14 mouse cellular contexts compared by ENCODE assay signal in the genomic region with DNA sequence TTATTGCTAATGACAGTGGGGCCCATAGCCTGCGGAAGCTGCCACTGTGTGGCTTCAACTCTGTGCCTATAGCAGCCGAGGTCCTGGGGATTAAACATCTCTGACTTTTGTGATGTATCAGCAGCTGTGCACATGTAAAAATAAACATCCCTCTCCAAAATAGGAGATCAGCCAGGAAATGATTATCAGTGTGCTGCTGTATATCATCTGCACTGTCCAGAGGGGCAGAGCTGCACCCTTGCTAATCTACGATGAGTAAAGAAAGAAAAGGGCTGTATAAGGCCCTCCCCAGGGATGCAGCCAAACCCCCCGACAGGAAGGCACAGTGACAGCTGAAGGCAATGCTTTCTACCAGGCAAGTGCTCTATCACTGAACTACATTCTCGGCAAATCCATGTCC. TPM values are rescaled to one million over a fixed set of nuclear protein-coding genes. Genes with fewer than 3 reads are reported as not detected.
DNase-seq lines count a peak whose midpoint lies in the region; ATAC-seq and TF ChIP-seq lines count a peak whose summit lies in the region.
"Had no signal": no experiment of that assay in that cellular context is flagged by ENCODE, and none has a peak within 500 bp of the region (broad histone marks: within the 10 kb centered on the region; RNA-seq: fewer than 3 reads in every experiment).

No protein-coding gene starts in this region.

- H3K4me1 ChIP-seq in heart, embryonic 13.5 days: peaks cover 32% of the 10 kb centered on the region
- peaks cover under 1% of the 10 kb centered on the region; the same call in 1 of the 2 replicates for H3K4me1 ChIP-seq in heart, adult 2 months (ENCODE audit: control insufficient read depth, insufficient read depth, low read length)
- H3K4me1 ChIP-seq in limb, embryonic 13.5 days: no peaks in the 10 kb centered on the region
- H3K4me1 ChIP-seq in limb, embryonic 10.5 days: peaks cover 4% of the 10 kb centered on the region; the same call in 1 of the 2 replicates
- no peaks in the 10 kb centered on the region for H3K4me1 ChIP-seq in limb, embryonic 14.5 days (ENCODE audit: control insufficient read depth, insufficient read depth, low read length)
- H3K4me1 ChIP-seq in liver, embryonic 15.5 days (replicated peaks): no peaks in the 10 kb centered on the region
- H3K4me1 ChIP-seq: limb, embryonic 15.5 days; midbrain, embryonic 12.5 days had no signal

- no peak for TF ChIP-seq CTCF in heart, adult 2 months (IDR thresholded peaks at IDR 0.05)

- H3K27me3 ChIP-seq in heart, embryonic 13.5 days (replicated peaks): 0 out of 2 replicates have a peak, but pooled peaks cover 2% of the 10 kb centered on the region
- H3K27me3 ChIP-seq in heart, adult 2 months (ENCODE audit: control insufficient read depth, insufficient read depth, low read length): no peaks in the 10 kb centered on the region
- H3K27me3 ChIP-seq in limb, embryonic 13.5 days: no peaks in the 10 kb centered on the region; the same call in 1 of the 2 replicates
- no peaks in the 10 kb centered on the region for H3K27me3 ChIP-seq in limb, embryonic 10.5 days (ENCODE audit: low read depth, poor library complexity, severe bottlenecking)
- H3K27me3 ChIP-seq in limb, embryonic 14.5 days (ENCODE audit: control insufficient read depth, insufficient read depth, low read length): no peaks in the 10 kb centered on the region
- no peaks in the 10 kb centered on the region for H3K27me3 ChIP-seq in liver, embryonic 15.5 days
- H3K27me3 ChIP-seq: limb, embryonic 15.5 days; midbrain, embryonic 12.5 days had no signal

- no peak for ATAC-seq in heart, embryonic 13.5 days (ENCODE audit: extremely low read depth, insufficient number of reproducible peaks, low FRiP score, low TSS enrichment)
- 0 out of 2 replicates have a peak, but pooled peaks have one; percentile 57 for ATAC-seq in limb, embryonic 13.5 days (ENCODE audit: low FRiP score, low read depth)
- peak; percentile 34; the same call in 1 of the 2 replicates for ATAC-seq in limb, embryonic 14.5 days (ENCODE audit: low FRiP score, low read depth)
- peak; percentile 73 for ATAC-seq in liver, embryonic 15.5 days (ENCODE audit: insufficient read depth)
- ATAC-seq: activated CD4-positive, CD25-positive, alpha-beta regulatory T cell, adult 4 months; CD4-positive, CD25-positive, alpha-beta regulatory T cell, adult 4 months; forebrain, embryonic 16.5 days; inflammation-experienced regulatory T-cells, adult 6 months had no signal

- TF ChIP-seq EP300 in heart, adult 2 months (IDR thresholded peaks at IDR 0.05; ENCODE audit: insufficient read depth, low read depth, low read length): no peak

- TF ChIP-seq POLR2A in heart, adult 2 months (IDR thresholded peaks at IDR 0.05; ENCODE audit: insufficient read depth, low read depth, low read length): no peak
- TF ChIP-seq POLR2A in limb, embryonic 14.5 days (IDR thresholded peaks at IDR 0.05; ENCODE audit: borderline replicate concordance, extremely low read depth, insufficient read depth, insufficient read length): no peak

- DNase-seq in heart, adult 2 months: no peak
- DNase-seq in limb, embryonic 10.5 days (ENCODE audit: low spot score): no peak
- no peak for DNase-seq in limb, embryonic 14.5 days (ENCODE audit: low spot score)
- DNase-seq in c-Kit-positive CD71-positive TER-119-positive erythroid progenitor cells, embryonic 14.5 days (ENCODE audit: low spot score): no peak
- no peak for DNase-seq in layer of hippocampus, adult 9-11 months

- H3K27ac ChIP-seq in heart, embryonic 13.5 days (replicated peaks): peak overlapping the region; percentile 41; the same call in 1 of the 2 replicates
- no peak overlapping the region for H3K27ac ChIP-seq in heart, adult 2 months
- H3K27ac ChIP-seq in limb, embryonic 13.5 days: no peak overlapping the region
- H3K27ac ChIP-seq in limb, embryonic 10.5 days: no peak overlapping the region
- no peak overlapping the region for H3K27ac ChIP-seq in limb, embryonic 14.5 days (replicated peaks; ENCODE audit: low read depth, low read length)
- H3K27ac ChIP-seq in liver, embryonic 15.5 days (replicated peaks): no peak overlapping the region
- H3K27ac ChIP-seq: limb, embryonic 15.5 days; midbrain, embryonic 12.5 days had no signal

- no peaks in the 10 kb centered on the region for H3K36me3 ChIP-seq in heart, embryonic 13.5 days
- H3K36me3 ChIP-seq in heart, adult 2 months (ENCODE audit: control insufficient read depth, insufficient read depth, low read length): no peaks in the 10 kb centered on the region
- no peaks in the 10 kb centered on the region for H3K36me3 ChIP-seq in limb, embryonic 13.5 days
- H3K36me3 ChIP-seq in limb, embryonic 10.5 days: no peaks in the 10 kb centered on the region
- no peaks in the 10 kb centered on the region for H3K36me3 ChIP-seq in limb, embryonic 14.5 days (ENCODE audit: control insufficient read depth, insufficient read depth, low read length)
- no peaks in the 10 kb centered on the region for H3K36me3 ChIP-seq in liver, embryonic 15.5 days (replicated peaks)
- H3K36me3 ChIP-seq: limb, embryonic 15.5 days; midbrain, embryonic 12.5 days had no signal

- 18% methylated on average over 5 of the region's 5 CpGs for WGBS in heart, embryonic 13.5 days
- WGBS in heart, adult 2 months: 25% methylated on average over 5 of the region's 5 CpGs
- WGBS in limb, embryonic 13.5 days: 30% methylated on average over 5 of the region's 5 CpGs
- 47% methylated on average over 5 of the region's 5 CpGs for WGBS in limb, embryonic 10.5 days
- 34% methylated on average over 5 of the region's 5 CpGs for WGBS in limb, embryonic 14.5 days
- WGBS in liver, embryonic 15.5 days (ENCODE audit: insufficient replicate concordance): 32% methylated on average over 5 of the region's 5 CpGs

- H3K9me3 ChIP-seq in heart, embryonic 13.5 days: no peaks in the 10 kb centered on the region
- H3K9me3 ChIP-seq in limb, embryonic 13.5 days: no peaks in the 10 kb centered on the region
- no peaks in the 10 kb centered on the region for H3K9me3 ChIP-seq in limb, embryonic 10.5 days (replicated peaks)
- no peaks in the 10 kb centered on the region for H3K9me3 ChIP-seq in limb, embryonic 14.5 days (ENCODE audit: control insufficient read depth, low read length)
- H3K9me3 ChIP-seq in liver, embryonic 15.5 days (replicated peaks): no peaks in the 10 kb centered on the region
- H3K9me3 ChIP-seq: limb, embryonic 15.5 days; midbrain, embryonic 12.5 days had no signal

- no peaks in the 10 kb centered on the region for H3K79me2 ChIP-seq in heart, adult 2 months (replicated peaks; ENCODE audit: control insufficient read depth, insufficient read depth, low read length)

- H3K4me3 ChIP-seq in heart, embryonic 13.5 days: no peak overlapping the region
- H3K4me3 ChIP-seq in heart, adult 2 months: no peak overlapping the region
- no peak overlapping the region for H3K4me3 ChIP-seq in limb, embryonic 13.5 days
- H3K4me3 ChIP-seq in limb, embryonic 10.5 days: no peak overlapping the region
- no peak overlapping the region for H3K4me3 ChIP-seq in limb, embryonic 14.5 days (replicated peaks; ENCODE audit: low read length)
- H3K4me3 ChIP-seq in liver, embryonic 15.5 days (replicated peaks): no peak overlapping the region
- H3K4me3 ChIP-seq: limb, embryonic 15.5 days; midbrain, embryonic 12.5 days had no signal

- H3K9ac ChIP-seq in heart, embryonic 13.5 days: no peak overlapping the region; the same call in 1 of the 2 replicates
- H3K9ac ChIP-seq in heart, adult 2 months (ENCODE audit: low read depth, low read length): no peak overlapping the region
- no peak overlapping the region for H3K9ac ChIP-seq in limb, embryonic 13.5 days
- no peak overlapping the region for H3K9ac ChIP-seq in limb, embryonic 14.5 days (ENCODE audit: low read depth, low read length, severe bottlenecking)
- H3K9ac ChIP-seq in liver, embryonic 15.5 days: no peak overlapping the region
- H3K9ac ChIP-seq: limb, embryonic 15.5 days; midbrain, embryonic 12.5 days had no signal

- intact Hi-C loops in heart, adult 2 months (cut with DNase I): no loop called here

- H3K4me2 ChIP-seq in heart, embryonic 13.5 days: peak overlapping the region; percentile 33
- H3K4me2 ChIP-seq in limb, embryonic 13.5 days (replicated peaks): no peak overlapping the region
- H3K4me2 ChIP-seq in limb, embryonic 14.5 days (replicated peaks; ENCODE audit: low read depth, low read length, severe bottlenecking): no peak overlapping the region
- no peak overlapping the region for H3K4me2 ChIP-seq in liver, embryonic 15.5 days
- H3K4me2 ChIP-seq: limb, embryonic 15.5 days; midbrain, embryonic 12.5 days had no signal

RNA-seq across cellular contexts. Expression of gene Gatm, which starts 34.8 kb away (rescaled TPM):
- polyA plus RNA-seq in heart, embryonic 13.5 days (2015; fragmentation: Nextera tagmentation; extraction: Ambion mirVana): 19.3 and 21.9 TPM in 2 replicates
- total RNA-seq in heart, adult 2 months (2021): 1 to 10 TPM; 3.1 to 3.3 TPM
- polyA plus RNA-seq in heart, adult 2 months (2012; rRNA removed): 4.4 and 4.7 TPM in 2 replicates
- polyA plus RNA-seq in limb, embryonic 13.5 days (2015; fragmentation: Nextera tagmentation; extraction: Ambion mirVana): 35.1 and 38.7 TPM in 2 replicates
- polyA plus RNA-seq in limb, embryonic 10.5 days (2016; fragmentation: Nextera tagmentation; extraction: Ambion mirVana): 4.6 and 5.2 TPM in 2 replicates
- polyA plus RNA-seq in limb, embryonic 14.5 days (2012; rRNA removed): 29.4 and 35.6 TPM in 2 replicates
- 40.1 and 54.5 TPM in 2 replicates for polyA plus RNA-seq in limb, embryonic 14.5 days (2014; fragmentation: Nextera tagmentation; extraction: Ambion mirVana)
- polyA plus RNA-seq in liver, embryonic 15.5 days (2015; fragmentation: Nextera tagmentation; extraction: Ambion mirVana): 29.4 and 31.9 TPM in 2 replicates
